Mouse (Mus musculus) bone marrow macrophage, adult 2 months (primary cell): ENCODE data around the gene Gabrp.
A peak's percentile ranks its signal among the peaks of the same experiment; 100 is the strongest.

Experiments used
- CTCF ChIP-seq: IDR thresholded peaks from 2 replicates; pipeline ENCODE4 v1.5.1; 2012; ENCODE audit warnings: low read depth, mild to moderate bottlenecking, low read length, moderate library complexity
- POLR2A ChIP-seq: IDR thresholded peaks from 2 replicates; pipeline ENCODE4 v1.6.1; 2012; ENCODE audit warnings: mild to moderate bottlenecking, low read depth, low read length, borderline replicate concordance

GRCm38 (mm10) chr11:33614218-33614617, 35.5 kb upstream of the Gabrp start:
- TF ChIP-seq CTCF (peak; percentile 68), POLR2A (no peak)
